Mouse (Mus musculus) lung, embryonic 14.5 days (tissue): ENCODE data around the gene Hist1h2ac. TPM values are rescaled to one million over a fixed set of nuclear protein-coding genes. Genes with fewer than 3 reads are reported as not detected.
"Not testable (repeated sequence)": the region's sequence is repeated elsewhere in the genome, so short reads cannot be mapped to it uniquely, and the experiment has no call there.

Experiments
- ATAC-seq: fragments of 200-750 bp; cut with Nextera tagmentation; 2 replicates; pipeline ENCODE4 v1.8.0; 2017; ENCODE audit warnings: mild to moderate bottlenecking, moderate TSS enrichment, moderate library complexity; ENCODE audit not compliant: insufficient read depth
- DNase-seq: peaks from one replicate; pipeline ENCODE4 v3.0.0-alpha.2; 2015
- H3K27ac ChIP-seq: fragments of 300-500 bp; sonication (generic); 2 replicates; pipeline ENCODE4 v1.5.1; 2014; ENCODE audit warnings: low read depth, mild to moderate bottlenecking, moderate library complexity
- H3K27me3 ChIP-seq: fragments of 300-500 bp; sonication (generic); 2 replicates; pipeline ENCODE4 v1.6.1; 2014; ENCODE audit warnings: low read length, control low read depth; ENCODE audit not compliant: insufficient read depth
- H3K36me3 ChIP-seq: fragments of 300-500 bp; sonication (generic); 2 replicates; pipeline ENCODE4 v1.6.1; 2014; ENCODE audit warnings: control low read depth; ENCODE audit not compliant: insufficient read depth
- H3K4me1 ChIP-seq: fragments of 300-500 bp; sonication (generic); 2 replicates; pipeline ENCODE4 v1.6.1; 2014; ENCODE audit warnings: antibody characterized with exemption, control low read depth; ENCODE audit not compliant: insufficient read depth
- H3K4me2 ChIP-seq: fragments of 300-500 bp; sonication (generic); 2 replicates; pipeline ENCODE4 v1.6.1; 2014; ENCODE audit warnings: mild to moderate bottlenecking
- H3K4me3 ChIP-seq: fragments of 300-500 bp; sonication (generic); 2 replicates; pipeline ENCODE4 v1.5.1; 2014; ENCODE audit warnings: low read depth, low read length
- H3K9ac ChIP-seq: fragments of 300-500 bp; sonication (generic); 2 replicates; pipeline ENCODE4 v1.6.1; 2014
- H3K9me3 ChIP-seq: fragments of 300-500 bp; sonication (generic); 2 replicates; pipeline ENCODE4 v1.6.1; 2016; ENCODE audit warnings: low read depth, low read length, control low read depth
- CTCF ChIP-seq: IDR thresholded peaks from 2 replicates; pipeline ENCODE4 v1.5.1; 2016; ENCODE audit warnings: antibody characterized with exemption, low read depth
- WGBS: fragments of 180-500 bp; shearing (Covaris S2); extraction: QIAGEN DNeasy Blood & Tissue Kit; methylation state at CpG from one replicate; pipeline ENCODE4 v1.1.7; 2014; 5-methylcytosine and 5-hydroxymethylcytosine counted together
- polyA plus RNA-seq: library from polyadenylated mRNA; unstranded; fragments of >200 nt; fragmentation: Nextera tagmentation; extraction: Ambion mirVana; gene quantifications from 2 replicates; pipeline ENCODE4 v1.2.1, GENCODE M21; 2014

Hist1h2ac gene
- polyA plus RNA-seq, 1 experiment from 2014 or later = 1.5 TPM

GRCm38 (mm10) chr13:23708654-23709053 is 24.9 kb upstream of the Hist1h2ac start:
- no peak overlapping the region for H3K27ac ChIP-seq
- no peaks in the 10 kb centered on the region for H3K9me3 ChIP-seq
- no peak for TF ChIP-seq CTCF
- no peak for DNase-seq
- no peaks in the 10 kb centered on the region; the same call in 1 of the 2 replicates for H3K4me1 ChIP-seq
- 57% methylated on average over 4 of the region's 4 CpGs for WGBS
- H3K27me3 ChIP-seq = no peaks in the 10 kb centered on the region
- H3K9ac ChIP-seq = no peak overlapping the region
- no peak overlapping the region for H3K4me2 ChIP-seq
- no peak overlapping the region for H3K4me3 ChIP-seq
- H3K36me3 ChIP-seq = no peaks in the 10 kb centered on the region
- no peak for ATAC-seq

DNA sequence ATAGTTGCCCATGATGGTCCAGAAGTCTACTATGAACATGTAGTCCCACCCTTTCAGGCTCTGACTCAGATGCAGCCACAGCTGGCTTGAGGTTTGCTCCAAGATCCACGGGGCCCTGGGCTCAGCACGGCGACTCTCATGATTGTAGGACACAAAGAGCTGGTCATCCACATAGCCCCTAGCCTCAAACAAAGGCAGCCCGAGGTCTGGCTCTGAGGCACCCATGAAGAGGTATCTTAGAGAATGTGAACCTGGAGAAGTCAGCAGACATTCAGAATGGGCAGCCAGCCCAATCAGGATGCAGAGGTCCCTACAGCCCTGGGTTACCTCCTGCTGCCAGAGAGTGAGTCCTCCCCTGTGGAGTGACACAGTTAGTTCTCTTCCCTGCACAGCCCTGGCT is 24.3 kb upstream of the Hist1h2ac start:
- TF ChIP-seq CTCF = no peak
- ATAC-seq (no peak), DNase-seq (no peak)
- Histone ChIP-seq H3K4me1 (no peaks in the 10 kb centered on the region; the same call in 1 of the 2 replicates), H3K36me3 (no peaks in the 10 kb centered on the region), H3K4me2 (no peak overlapping the region), H3K4me3 (no peak overlapping the region), H3K9ac (no peak overlapping the region), H3K9me3 (no peaks in the 10 kb centered on the region), H3K27ac (no peak overlapping the region), H3K27me3 (no peaks in the 10 kb centered on the region)
- 87% methylated on average over 4 of the region's 4 CpGs for WGBS

DNA sequence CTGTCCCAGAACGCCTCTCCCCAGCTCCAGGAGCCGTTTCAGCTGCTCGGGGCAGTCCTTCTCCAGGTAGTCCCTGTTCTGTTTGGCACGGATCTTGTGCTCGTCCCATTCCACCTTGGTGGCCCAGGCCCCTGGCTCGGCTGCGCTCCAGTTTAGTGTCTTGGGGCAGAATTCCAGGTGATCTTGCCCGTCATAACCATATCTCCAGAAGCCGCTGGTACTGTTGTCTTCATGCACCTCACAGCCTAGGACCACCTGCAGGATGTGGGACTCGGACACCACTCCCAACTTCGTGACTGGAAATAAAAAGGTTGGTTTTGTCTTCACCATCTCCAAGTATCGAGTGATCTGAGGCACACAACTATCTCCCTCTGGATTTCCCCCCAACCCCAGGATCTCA is 23.0 kb upstream of the Hist1h2ac start:
- WGBS = 94% methylated on average over 12 of the region's 12 CpGs
- no peaks in the 10 kb centered on the region for H3K36me3 ChIP-seq
- DNase-seq (no peak), ATAC-seq (no peak)
- no peak overlapping the region for H3K4me3 ChIP-seq
- no peak overlapping the region for H3K4me2 ChIP-seq
- no peak for TF ChIP-seq CTCF
- H3K4me1 ChIP-seq = no peaks in the 10 kb centered on the region; the same call in 1 of the 2 replicates
- no peak overlapping the region for H3K9ac ChIP-seq
- no peak overlapping the region for H3K27ac ChIP-seq
- no peaks in the 10 kb centered on the region for H3K9me3 ChIP-seq
- no peaks in the 10 kb centered on the region for H3K27me3 ChIP-seq

GRCm38 (mm10) chr13:23705751-23706356 is 22.1 kb upstream of the Hist1h2ac start:
- TF ChIP-seq CTCF = no peak
- Histone ChIP-seq H3K9ac (no peak overlapping the region), H3K27me3 (no peaks in the 10 kb centered on the region), H3K9me3 (no peaks in the 10 kb centered on the region), H3K4me2 (no peak overlapping the region), H3K27ac (no peak overlapping the region), H3K36me3 (no peaks in the 10 kb centered on the region), H3K4me3 (no peak overlapping the region), H3K4me1 (no peaks in the 10 kb centered on the region; the same call in 1 of the 2 replicates)
- WGBS = 89% methylated on average over 7 of the region's 7 CpGs
- no peak for DNase-seq
- ATAC-seq = no peak

GRCm38 (mm10) chr13:23702801-23703200 is 19.1 kb upstream of the Hist1h2ac start:
- H3K4me1 ChIP-seq, ATAC-seq, DNase-seq, H3K36me3 ChIP-seq, H3K4me3 ChIP-seq, H3K9me3 ChIP-seq, H3K4me2 ChIP-seq, H3K27me3 ChIP-seq, H3K9ac ChIP-seq, H3K27ac ChIP-seq: not testable (repeated sequence)
- WGBS = 78% methylated on average over 2 of the region's 2 CpGs

- ATAC-seq (no peak), DNase-seq (no peak)
- H3K4me2 ChIP-seq = no peak overlapping the region
- no peak overlapping the region for H3K4me3 ChIP-seq
- H3K9ac ChIP-seq = no peak overlapping the region
- 74% methylated on average over 4 of the region's 4 CpGs for WGBS
- no peak overlapping the region for H3K27ac ChIP-seq
- H3K9me3 ChIP-seq = no peaks in the 10 kb centered on the region
- H3K4me1 ChIP-seq = no peaks in the 10 kb centered on the region; the same call in 1 of the 2 replicates
- H3K27me3 ChIP-seq = no peaks in the 10 kb centered on the region
- no peak for TF ChIP-seq CTCF
- no peaks in the 10 kb centered on the region for H3K36me3 ChIP-seq
These were observed 18.5 kb upstream of the Hist1h2ac start for GRCm38 (mm10) chr13:23702220-23702619.

- Histone ChIP-seq H3K4me3 (no peak overlapping the region), H3K4me2 (no peak overlapping the region), H3K9ac (no peak overlapping the region), H3K4me1 (no peaks in the 10 kb centered on the region; the same call in 1 of the 2 replicates), H3K27ac (no peak overlapping the region), H3K9me3 (no peaks in the 10 kb centered on the region), H3K36me3 (no peaks in the 10 kb centered on the region), H3K27me3 (no peaks in the 10 kb centered on the region)
- WGBS = 16% methylated on average over 8 of the region's 8 CpGs
- TF ChIP-seq CTCF = peak; percentile 87
- ATAC-seq = peak; percentile 64
- DNase-seq = peak; percentile 91
These were observed 17.2 kb upstream of the Hist1h2ac start for GRCm38 (mm10) chr13:23700786-23701520.
